Mouse (Mus musculus): Measurements from ENCODE around the gene Klk1b3. TPM values are rescaled to one million over a fixed set of nuclear protein-coding genes. Genes with fewer than 3 reads are reported as not detected.
"Not testable (repeated sequence)": the region's sequence is repeated elsewhere in the genome, so short reads cannot be mapped to it uniquely, and the experiment has no call there.

Gene Klk1b3
- polyA plus RNA-seq (2015; fragmentation: Nextera tagmentation; extraction: Ambion mirVana) = not detected in 2 replicates

DNA sequence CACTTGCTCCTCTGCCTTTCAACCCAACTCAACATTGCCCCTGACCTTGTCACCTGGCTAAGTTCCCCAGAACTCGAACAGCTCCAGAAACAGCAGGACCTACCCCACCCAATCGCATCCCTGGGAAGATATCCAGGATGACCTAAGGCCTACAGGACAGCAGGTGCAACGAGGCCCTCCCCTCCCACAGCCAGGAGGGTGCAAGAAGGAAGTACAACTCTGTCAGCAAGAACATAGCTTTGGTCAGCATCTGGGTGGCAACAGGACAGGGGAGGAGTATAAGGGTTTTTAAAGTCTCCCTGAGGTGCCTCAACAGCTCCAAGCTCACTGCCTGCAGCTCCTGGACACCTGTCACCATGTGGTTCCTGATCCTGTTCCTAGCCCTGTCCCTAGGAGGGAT is at the start of gene Klk1b3:
Gene Klk1b3, plus strand, starts transcription at position 301 of the 400 bp plus-strand sequence.
- no peaks in the 10 kb centered on the region for H3K9me3 ChIP-seq (replicated peaks)
- ATAC-seq (ENCODE audit: insufficient read depth) = no peak
- no peak within 1 kb of the TSS for H3K27ac ChIP-seq (replicated peaks)
- H3K36me3 ChIP-seq (replicated peaks) = no peaks in the 10 kb centered on the region
- no peak within 1 kb of the TSS for H3K4me2 ChIP-seq
- H3K4me1 ChIP-seq (replicated peaks) = no peaks in the 10 kb centered on the region
- WGBS (ENCODE audit: insufficient replicate concordance) = 36% methylated on average over 3 of the region's 3 CpGs
- H3K4me3 ChIP-seq (replicated peaks) = no peak within 1 kb of the TSS
- no peak within 1 kb of the TSS for H3K9ac ChIP-seq
- no peaks in the 10 kb centered on the region for H3K27me3 ChIP-seq

GRCm38 (mm10) chr7:44179299-44180045 is 18.5 kb upstream of the Klk1b3 start:
- H3K27ac ChIP-seq (replicated peaks) = no peak overlapping the region
- 54% methylated on average over 9 of the region's 9 CpGs for WGBS (ENCODE audit: insufficient replicate concordance)
- ATAC-seq (ENCODE audit: insufficient read depth) = no peak

DNA sequence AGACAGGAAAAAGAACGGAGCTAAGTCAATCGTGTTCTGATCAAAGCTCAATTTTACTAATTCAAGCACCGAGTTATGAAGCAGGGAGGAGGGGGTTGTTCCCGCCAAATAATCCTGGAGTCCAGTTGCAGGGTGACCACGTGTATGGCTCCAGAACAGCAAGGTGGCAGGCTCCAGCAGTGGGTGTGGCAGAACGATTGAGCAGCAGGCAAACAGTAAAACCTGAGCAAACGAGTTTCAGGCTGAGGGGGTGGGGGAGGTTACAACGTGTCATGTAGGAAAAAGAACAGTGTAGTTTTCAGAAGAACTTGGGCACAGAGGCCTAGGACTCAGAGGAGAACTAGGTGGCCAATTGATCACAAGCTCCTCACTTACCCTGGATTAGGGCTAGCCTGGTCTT is 11.5 kb upstream of the Klk1b3 start:
- H3K9ac ChIP-seq; ATAC-seq (ENCODE audit: insufficient read depth); H3K9me3 ChIP-seq (replicated peaks); H3K4me3 ChIP-seq (replicated peaks); H3K27ac ChIP-seq (replicated peaks); H3K36me3 ChIP-seq (replicated peaks); H3K4me2 ChIP-seq; H3K4me1 ChIP-seq (replicated peaks); H3K27me3 ChIP-seq: not testable (repeated sequence)
- 53% methylated on average over 8 of the region's 8 CpGs for WGBS (ENCODE audit: insufficient replicate concordance)

More at GRCm38 (mm10) chr7:44179299-44180045, 18.5 kb upstream of the Klk1b3 start:
- Histone ChIP-seq H3K36me3 (replicated peaks) (no peaks in the 10 kb centered on the region), H3K9me3 (replicated peaks) (no peaks in the 10 kb centered on the region), H3K27me3 (no peaks in the 10 kb centered on the region), H3K9ac (no peak overlapping the region), H3K4me1 (replicated peaks) (no peaks in the 10 kb centered on the region), H3K4me2 (no peak overlapping the region), H3K4me3 (replicated peaks) (no peak overlapping the region)

DNA sequence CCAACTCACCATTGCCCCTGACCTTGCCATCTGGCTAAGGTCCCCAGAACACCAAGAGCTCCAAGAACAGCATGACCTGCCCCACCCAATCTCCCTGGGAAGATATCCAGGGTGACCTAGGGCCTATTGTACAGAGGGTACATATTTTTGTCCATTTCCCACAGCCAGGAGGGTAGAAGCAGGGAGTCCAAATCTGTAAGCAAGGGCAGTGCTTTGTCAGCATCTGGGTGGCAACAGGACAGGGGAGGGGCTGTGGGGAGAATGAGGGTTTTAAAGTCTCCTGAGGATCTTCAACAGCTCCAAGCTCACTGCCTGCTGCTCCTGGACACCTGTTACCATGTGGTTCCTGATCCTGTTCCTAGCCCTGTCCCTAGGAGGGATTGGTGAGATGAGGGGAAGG is 10.1 kb upstream of the Klk1b3 start, which contains the start of gene Klk1b24:
Gene Klk1b24, plus strand, starts transcription at position 301 of the 400 bp plus-strand sequence.
- H3K27me3 ChIP-seq; H3K9ac ChIP-seq; H3K27ac ChIP-seq (replicated peaks); H3K9me3 ChIP-seq (replicated peaks); H3K4me1 ChIP-seq (replicated peaks); ATAC-seq (ENCODE audit: insufficient read depth); H3K4me3 ChIP-seq (replicated peaks); H3K4me2 ChIP-seq; H3K36me3 ChIP-seq (replicated peaks): not testable (repeated sequence)

DNA sequence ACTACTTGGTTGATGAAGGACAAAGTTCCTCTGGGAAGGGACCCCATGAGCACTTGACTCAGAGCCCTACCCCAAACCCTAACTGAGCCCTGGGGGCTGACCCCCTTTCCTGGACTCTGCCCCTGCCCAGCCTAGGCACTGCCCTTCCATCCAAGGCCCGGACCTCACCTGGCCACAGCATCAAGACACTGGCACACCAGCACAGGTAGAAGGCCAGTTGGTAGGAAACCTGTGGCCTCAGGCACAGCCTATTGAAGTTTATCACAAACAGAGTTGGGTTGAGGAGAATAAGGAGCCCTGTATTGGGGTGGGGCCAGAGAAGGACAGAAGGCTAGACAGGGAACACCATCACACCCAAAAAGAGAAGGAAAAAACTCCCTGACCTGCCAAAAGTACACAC is 4.5 kb upstream of the Klk1b3 start:
- H3K27me3 ChIP-seq; ATAC-seq (ENCODE audit: insufficient read depth); H3K27ac ChIP-seq (replicated peaks); H3K9ac ChIP-seq; H3K9me3 ChIP-seq (replicated peaks); H3K4me1 ChIP-seq (replicated peaks); H3K36me3 ChIP-seq (replicated peaks); H3K4me3 ChIP-seq (replicated peaks); H3K4me2 ChIP-seq: not testable (repeated sequence)
- 35% methylated on average over 1 of the region's 1 CpGs for WGBS (ENCODE audit: insufficient replicate concordance)

- H3K9me3 ChIP-seq (replicated peaks); H3K9ac ChIP-seq; H3K36me3 ChIP-seq (replicated peaks); H3K4me3 ChIP-seq (replicated peaks); H3K4me1 ChIP-seq (replicated peaks); H3K27me3 ChIP-seq; ATAC-seq (ENCODE audit: insufficient read depth); H3K27ac ChIP-seq (replicated peaks); H3K4me2 ChIP-seq: not testable (repeated sequence)
- 26% methylated on average over 3 of the region's 3 CpGs for WGBS (ENCODE audit: insufficient replicate concordance)
Measured at GRCm38 (mm10) chr7:44207135-44207534, 9.1 kb downstream of the Klk1b3 start, which contains the start of gene Klk1b4. Gene Klk1b4 (plus strand): TSS chr7:44207435.

- no peak overlapping the region for H3K27ac ChIP-seq (replicated peaks)
- H3K4me3 ChIP-seq (replicated peaks) = no peak overlapping the region
- no peak for ATAC-seq (ENCODE audit: insufficient read depth)
- no peak overlapping the region for H3K9ac ChIP-seq
- H3K9me3 ChIP-seq (replicated peaks) = no peaks in the 10 kb centered on the region
- H3K27me3 ChIP-seq = no peaks in the 10 kb centered on the region
- no peaks in the 10 kb centered on the region for H3K36me3 ChIP-seq (replicated peaks)
- H3K4me1 ChIP-seq (replicated peaks) = no peaks in the 10 kb centered on the region
- no peak overlapping the region for H3K4me2 ChIP-seq
- 40% methylated on average over 3 of the region's 3 CpGs for WGBS (ENCODE audit: insufficient replicate concordance)
Measured at GRCm38 (mm10) chr7:44208307-44208706, 10.3 kb downstream of the Klk1b3 start.

DNA sequence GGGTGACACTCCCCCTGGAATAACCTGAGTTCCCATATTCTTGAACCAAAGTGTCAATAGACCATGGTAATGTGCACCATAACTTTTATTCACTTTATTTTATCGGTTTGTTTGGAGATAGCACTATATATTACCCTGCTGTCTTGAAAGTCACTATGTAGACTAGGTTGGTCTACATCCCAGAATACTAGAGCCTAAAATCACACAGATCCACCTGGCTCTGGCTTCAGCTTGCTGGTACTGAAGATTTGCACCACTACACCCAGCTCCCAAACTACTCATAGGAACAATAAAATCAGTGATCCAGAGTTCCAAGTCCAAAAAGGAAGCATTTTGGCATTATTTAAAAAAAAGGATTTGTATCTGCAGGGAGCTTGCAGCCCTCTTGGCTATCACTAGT is 17.7 kb downstream of the Klk1b3 start, which contains the start of gene Klk1b5:
Gene Klk1b5, plus strand, starts transcription at position 301 of the 400 bp plus-strand sequence.
- Histone ChIP-seq H3K36me3 (replicated peaks) (no peaks in the 10 kb centered on the region), H3K9me3 (replicated peaks) (no peaks in the 10 kb centered on the region), H3K4me1 (replicated peaks) (no peaks in the 10 kb centered on the region), H3K27ac (replicated peaks) (no peak within 1 kb of the TSS), H3K4me3 (replicated peaks) (no peak within 1 kb of the TSS), H3K4me2 (no peak within 1 kb of the TSS), H3K27me3 (no peaks in the 10 kb centered on the region), H3K9ac (no peak within 1 kb of the TSS)
- no peak for ATAC-seq (ENCODE audit: insufficient read depth)
- 52% methylated on average over 1 of the region's 1 CpGs for WGBS (ENCODE audit: insufficient replicate concordance)

- ATAC-seq (ENCODE audit: insufficient read depth) = not testable (repeated sequence)
Measured at GRCm38 (mm10) chr7:44221601-44222000, 23.6 kb downstream of the Klk1b3 start.

DNA sequence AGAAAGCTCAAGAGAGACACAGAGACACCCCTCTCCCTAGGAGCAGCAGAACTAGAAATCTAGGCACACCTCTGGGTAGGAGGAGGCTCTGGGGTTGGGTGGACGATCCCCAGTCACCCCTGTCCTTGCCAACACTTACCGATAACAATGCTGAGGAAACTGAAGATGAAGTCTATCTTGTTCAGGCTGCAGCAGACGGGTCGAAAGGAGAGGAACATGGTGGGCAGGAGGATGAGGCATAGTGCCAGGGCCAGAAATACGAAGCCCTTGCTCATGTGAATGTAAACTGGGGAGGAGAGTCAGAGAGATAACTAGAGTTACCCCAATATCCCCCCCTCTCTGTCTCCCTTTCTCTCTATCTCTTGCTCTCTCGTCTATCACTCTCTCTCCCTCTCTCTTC is 24.3 kb downstream of the Klk1b3 start:
- not testable (repeated sequence) for ATAC-seq (ENCODE audit: insufficient read depth)

More at GRCm38 (mm10) chr7:44221601-44222000, 23.6 kb downstream of the Klk1b3 start:
- H3K9ac ChIP-seq; H3K4me1 ChIP-seq (replicated peaks); H3K4me2 ChIP-seq; H3K4me3 ChIP-seq (replicated peaks); H3K27me3 ChIP-seq; H3K27ac ChIP-seq (replicated peaks); H3K36me3 ChIP-seq (replicated peaks); H3K9me3 ChIP-seq (replicated peaks): not testable (repeated sequence)
- WGBS (ENCODE audit: insufficient replicate concordance) = 47% methylated on average over 8 of the region's 10 CpGs

GRCm38 (mm10) chr7:44225076-44225475 is 27.1 kb downstream of the Klk1b3 start, which contains the start of gene Klk1:
Gene Klk1 (plus strand): TSS chr7:44225360.
- Histone ChIP-seq H3K4me3 (replicated peaks) (no peak within 1 kb of the TSS), H3K9ac (no peak within 1 kb of the TSS), H3K4me2 (no peak within 1 kb of the TSS), H3K27me3 (no peaks in the 10 kb centered on the region), H3K27ac (replicated peaks) (no peak within 1 kb of the TSS), H3K9me3 (replicated peaks) (no peaks in the 10 kb centered on the region), H3K36me3 (replicated peaks) (no peaks in the 10 kb centered on the region), H3K4me1 (replicated peaks) (no peaks in the 10 kb centered on the region)
- WGBS (ENCODE audit: insufficient replicate concordance) = 26% methylated on average over 1 of the region's 1 CpGs
- ATAC-seq (ENCODE audit: insufficient read depth) = no peak

More for the DNA sequence above, 24.3 kb downstream of the Klk1b3 start:
- H3K4me2 ChIP-seq; H3K36me3 ChIP-seq (replicated peaks); H3K4me1 ChIP-seq (replicated peaks); H3K27me3 ChIP-seq; H3K4me3 ChIP-seq (replicated peaks); H3K9ac ChIP-seq; H3K27ac ChIP-seq (replicated peaks); H3K9me3 ChIP-seq (replicated peaks): not testable (repeated sequence)
- 51% methylated on average over 6 of the region's 6 CpGs for WGBS (ENCODE audit: insufficient replicate concordance)

All from liver, embryonic 15.5 days (tissue).